Mouse (Mus musculus) liver, embryonic 11.5 days (tissue): ENCODE measurements at regions not wholly inside any gene's neighbourhood (a gene's known extent, or its start where the extent isn't known, plus 50 kb on each side); places are given as distances from the start of the nearest gene placed in this dataset.

Experiments
- ATAC-seq: fragments of 200-750 bp; cut with Nextera tagmentation; replicated peaks from 2 replicates; pipeline ENCODE4 v1.8.0; 2017; ENCODE audit warnings: moderate number of reproducible peaks, mild to moderate bottlenecking, moderate TSS enrichment, moderate library complexity; ENCODE audit not compliant: low FRiP score
- DNase-seq: peaks from one replicate; pipeline ENCODE4 v3.0.0-alpha.2; 2017; ENCODE audit warnings: low spot score
- H3K27ac ChIP-seq: fragments of 300-500 bp; sonication (generic); 2 replicates; pipeline ENCODE4 v1.5.1; 2014; ENCODE audit warnings: mild to moderate bottlenecking, low read depth, low read length, control low read depth
- H3K27me3 ChIP-seq: fragments of 300-500 bp; sonication (generic); replicated peaks from 2 replicates; pipeline ENCODE4 v1.6.1; 2014; ENCODE audit warnings: low read length, mixed read lengths; ENCODE audit not compliant: control insufficient read depth, insufficient read depth
- H3K36me3 ChIP-seq: fragments of 300-500 bp; sonication (generic); 2 replicates; pipeline ENCODE4 v1.6.1; 2014; ENCODE audit warnings: mild to moderate bottlenecking, low read length, moderate library complexity, mixed read lengths; ENCODE audit not compliant: control insufficient read depth, insufficient read depth
- H3K4me1 ChIP-seq: fragments of 300-500 bp; sonication (generic); replicated peaks from 2 replicates; pipeline ENCODE4 v1.6.1; 2014; ENCODE audit warnings: low read length, mixed read lengths; ENCODE audit not compliant: control insufficient read depth, insufficient read depth
- H3K4me2 ChIP-seq: fragments of 300-500 bp; sonication (generic); 2 replicates; pipeline ENCODE4 v1.6.1; 2014; ENCODE audit warnings: mild to moderate bottlenecking, control low read depth, moderate library complexity
- H3K4me3 ChIP-seq: fragments of 300-500 bp; sonication (generic); 2 replicates; pipeline ENCODE4 v1.5.1; 2014; ENCODE audit warnings: low read depth, low read length, control low read depth
- H3K9ac ChIP-seq: fragments of 300-500 bp; sonication (generic); 2 replicates; pipeline ENCODE4 v1.6.1; 2014; ENCODE audit warnings: low read depth, low read length, control low read depth
- H3K9me3 ChIP-seq: fragments of 300-500 bp; sonication (generic); 2 replicates; pipeline ENCODE4 v1.6.1; 2016; ENCODE audit warnings: low read length, inconsistent platforms, mixed read lengths; ENCODE audit not compliant: control insufficient read depth
- WGBS: fragments of 180-500 bp; shearing (Covaris S2); extraction: QIAGEN DNeasy Blood & Tissue Kit; methylation state at CpG from one replicate; pipeline ENCODE4 v1.1.7; 2014; 5-methylcytosine and 5-hydroxymethylcytosine counted together

DNA sequence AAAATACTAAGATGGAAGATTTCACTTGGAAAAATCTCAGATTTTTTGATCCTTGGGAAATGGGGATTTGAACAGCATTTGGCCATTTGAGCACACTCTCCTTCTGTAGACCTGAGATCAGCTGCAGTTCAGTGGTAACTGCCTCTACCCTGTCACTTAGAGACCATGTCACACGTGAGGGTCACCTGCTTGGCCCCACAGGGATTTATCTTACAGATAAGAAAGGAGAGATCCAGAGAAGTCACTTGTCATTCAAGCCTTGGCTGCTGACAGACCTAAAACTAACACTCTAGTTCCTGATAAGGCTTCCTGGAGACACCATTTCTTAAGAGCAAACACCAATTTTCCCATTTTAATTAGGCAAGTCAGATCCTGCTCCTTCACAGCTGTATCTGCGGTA is 270.2 kb downstream of the Epha4 start:
- ATAC-seq: no peak
- H3K27me3 ChIP-seq: no peaks in the 10 kb centered on the region
- H3K4me2 ChIP-seq: no peak overlapping the region
- no peak overlapping the region for H3K27ac ChIP-seq
- 10% methylated on average over 2 of the region's 2 CpGs for WGBS
- no peak for DNase-seq
- no peaks in the 10 kb centered on the region for H3K36me3 ChIP-seq
- H3K4me1 ChIP-seq: no peaks in the 10 kb centered on the region
- no peak overlapping the region for H3K9ac ChIP-seq
- H3K9me3 ChIP-seq: no peaks in the 10 kb centered on the region
- H3K4me3 ChIP-seq: no peak overlapping the region

DNA sequence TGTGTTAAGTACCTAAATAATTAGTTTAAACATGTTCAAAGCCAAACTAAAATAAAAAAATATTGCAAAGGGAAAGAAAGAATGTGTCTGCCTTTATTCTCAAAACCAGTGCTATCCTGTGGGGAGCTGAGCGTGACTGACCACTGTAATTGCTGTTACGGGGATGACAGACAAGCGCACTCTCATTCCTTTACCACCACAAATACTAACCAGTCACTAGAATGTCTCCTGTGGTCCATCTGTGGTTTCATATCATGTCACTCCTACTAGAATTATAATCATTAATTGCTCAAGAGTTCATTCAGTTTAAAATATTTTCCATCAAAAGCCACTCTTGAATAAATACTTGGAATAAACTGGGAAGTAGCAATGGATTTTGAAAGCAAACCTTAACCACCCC is 268.8 kb downstream of the Epha4 start:
- no peak overlapping the region for H3K4me2 ChIP-seq
- no peak overlapping the region for H3K27ac ChIP-seq
- no peaks in the 10 kb centered on the region for H3K27me3 ChIP-seq
- no peak overlapping the region for H3K9ac ChIP-seq
- ATAC-seq (no peak), DNase-seq (no peak)
- H3K4me1 ChIP-seq: no peaks in the 10 kb centered on the region
- H3K9me3 ChIP-seq: no peaks in the 10 kb centered on the region
- 78% methylated on average over 3 of the region's 3 CpGs for WGBS
- no peaks in the 10 kb centered on the region for H3K36me3 ChIP-seq
- H3K4me3 ChIP-seq: no peak overlapping the region

DNA sequence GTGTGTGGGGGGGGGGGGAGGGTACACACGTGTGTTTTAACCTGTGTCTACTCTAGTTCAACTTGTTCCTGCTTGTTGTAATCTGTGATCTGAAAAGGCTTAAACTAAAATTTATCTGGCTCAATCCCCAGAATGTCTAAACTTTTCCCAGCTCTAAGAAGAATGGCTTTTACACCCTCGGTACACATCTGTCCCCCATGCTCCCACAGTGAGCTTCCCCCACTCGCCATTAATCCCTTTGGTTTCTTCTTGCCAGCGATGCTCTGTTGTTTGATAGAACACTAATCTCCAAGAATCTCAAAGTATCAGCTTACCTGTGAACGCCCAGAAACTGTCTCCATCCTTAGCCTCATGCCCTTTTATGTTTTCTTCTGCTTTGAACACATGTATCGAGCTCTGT is 260.6 kb downstream of the Epha4 start:
- WGBS: 74% methylated on average over 6 of the region's 6 CpGs
- Histone ChIP-seq H3K27ac (no peak overlapping the region), H3K4me2 (no peak overlapping the region), H3K27me3 (no peaks in the 10 kb centered on the region), H3K4me1 (no peaks in the 10 kb centered on the region), H3K36me3 (no peaks in the 10 kb centered on the region), H3K9me3 (no peaks in the 10 kb centered on the region), H3K4me3 (no peak overlapping the region), H3K9ac (no peak overlapping the region)
- DNase-seq (no peak), ATAC-seq (no peak)

DNA sequence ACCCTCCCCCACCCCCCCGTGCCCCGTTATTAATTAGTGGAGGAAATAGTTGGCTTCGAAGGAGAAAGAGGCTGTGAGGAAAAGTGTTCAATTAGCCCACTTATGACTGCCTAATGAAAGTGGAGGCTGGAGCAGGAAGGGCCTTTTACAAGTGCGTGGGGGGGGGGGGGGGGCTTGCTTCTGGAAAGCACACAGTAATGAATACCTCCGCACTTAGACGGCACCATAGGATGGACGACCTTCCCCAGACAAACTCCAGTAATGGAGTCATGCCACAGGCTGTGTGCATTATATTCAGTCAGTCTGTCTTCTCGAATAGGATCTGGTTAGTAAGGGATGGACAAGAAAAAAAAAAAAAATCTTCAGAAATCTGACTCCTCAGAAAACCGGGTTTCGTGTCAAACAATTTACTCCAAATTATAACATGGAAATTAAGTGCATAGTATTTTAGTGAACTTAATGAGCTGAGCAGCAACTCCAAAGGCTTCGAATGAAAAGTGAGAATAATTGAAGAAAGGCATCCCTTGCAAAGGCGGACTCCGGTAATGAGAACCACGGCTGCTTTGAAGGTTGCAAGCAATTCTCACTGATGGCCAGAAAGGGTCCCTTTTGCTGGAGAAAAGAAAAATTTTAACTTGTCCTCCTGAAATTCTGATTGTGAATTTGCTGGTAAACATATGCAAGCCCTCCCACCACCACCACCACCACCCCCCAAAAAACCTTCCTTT is 258.6 kb downstream of the Epha4 start:
- H3K27ac ChIP-seq: no peak overlapping the region
- DNase-seq: no peak
- no peaks in the 10 kb centered on the region for H3K27me3 ChIP-seq
- H3K4me2 ChIP-seq: no peak overlapping the region
- H3K36me3 ChIP-seq: no peaks in the 10 kb centered on the region
- no peak overlapping the region for H3K4me3 ChIP-seq
- 75% methylated on average over 14 of the region's 14 CpGs for WGBS
- H3K9ac ChIP-seq: no peak overlapping the region
- no peak for ATAC-seq
- H3K9me3 ChIP-seq: no peaks in the 10 kb centered on the region
- H3K4me1 ChIP-seq: no peaks in the 10 kb centered on the region

DNA sequence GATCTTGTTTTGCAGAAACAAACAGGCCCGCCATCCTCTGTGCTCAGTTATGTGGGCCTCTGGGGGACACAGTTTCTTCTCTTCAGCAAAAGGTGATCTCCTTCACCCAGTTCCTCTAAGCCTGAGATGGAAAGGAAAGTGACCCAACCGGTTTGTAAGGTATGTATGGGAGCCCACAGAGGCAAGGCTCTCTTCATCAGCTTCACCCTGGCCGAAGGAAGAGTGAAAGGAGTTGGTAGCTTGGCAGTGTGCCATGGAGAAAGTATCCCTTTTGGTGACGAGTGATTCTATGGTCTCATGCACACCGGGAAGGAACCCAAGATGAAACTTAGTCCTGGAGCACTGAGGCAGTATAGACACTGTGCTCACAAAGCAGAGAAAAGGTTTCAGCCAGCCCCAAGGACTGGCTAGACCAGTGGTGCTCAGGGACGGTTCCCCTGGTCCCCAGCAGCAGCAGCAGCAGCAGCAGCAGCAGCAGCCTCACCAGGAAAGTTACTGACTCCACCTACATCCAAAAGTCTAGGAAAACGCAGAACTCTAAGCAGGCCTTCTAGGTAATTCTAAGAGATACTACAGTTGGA is 256.1 kb downstream of the Epha4 start:
- DNase-seq (no peak), ATAC-seq (no peak)
- 59% methylated on average over 7 of the region's 7 CpGs for WGBS
- H3K36me3 ChIP-seq: no peaks in the 10 kb centered on the region
- H3K4me1 ChIP-seq: no peaks in the 10 kb centered on the region
- no peaks in the 10 kb centered on the region for H3K27me3 ChIP-seq
- no peak overlapping the region for H3K4me2 ChIP-seq
- no peak overlapping the region for H3K4me3 ChIP-seq
- no peak overlapping the region for H3K27ac ChIP-seq
- H3K9me3 ChIP-seq: no peaks in the 10 kb centered on the region
- no peak overlapping the region for H3K9ac ChIP-seq

DNA sequence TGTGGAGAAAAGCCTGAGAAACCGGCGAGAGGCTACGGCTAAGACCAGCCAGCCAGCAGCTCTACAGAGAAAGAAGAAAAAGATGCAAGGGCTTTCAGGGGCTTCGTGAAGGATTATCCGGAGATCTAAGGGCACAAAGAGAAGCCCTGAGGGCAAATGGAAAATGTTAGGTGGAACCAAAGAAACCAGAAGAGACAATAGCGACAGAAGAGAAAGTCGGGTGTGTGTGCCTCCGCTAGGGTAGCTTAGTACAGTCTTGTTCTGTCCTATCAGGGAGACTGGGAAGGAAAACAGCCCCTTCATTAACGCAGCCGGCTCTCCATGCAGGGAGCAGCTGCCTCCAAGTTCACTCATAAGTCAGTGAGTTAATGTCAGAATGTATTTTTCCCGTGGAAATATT is 255.1 kb downstream of the Epha4 start:
- ATAC-seq: no peak
- Histone ChIP-seq H3K27ac (no peak overlapping the region), H3K4me3 (no peak overlapping the region), H3K36me3 (no peaks in the 10 kb centered on the region), H3K9me3 (no peaks in the 10 kb centered on the region), H3K27me3 (no peaks in the 10 kb centered on the region), H3K4me2 (no peak overlapping the region), H3K9ac (no peak overlapping the region), H3K4me1 (no peaks in the 10 kb centered on the region)
- 79% methylated on average over 11 of the region's 11 CpGs for WGBS
- no peak for DNase-seq

DNA sequence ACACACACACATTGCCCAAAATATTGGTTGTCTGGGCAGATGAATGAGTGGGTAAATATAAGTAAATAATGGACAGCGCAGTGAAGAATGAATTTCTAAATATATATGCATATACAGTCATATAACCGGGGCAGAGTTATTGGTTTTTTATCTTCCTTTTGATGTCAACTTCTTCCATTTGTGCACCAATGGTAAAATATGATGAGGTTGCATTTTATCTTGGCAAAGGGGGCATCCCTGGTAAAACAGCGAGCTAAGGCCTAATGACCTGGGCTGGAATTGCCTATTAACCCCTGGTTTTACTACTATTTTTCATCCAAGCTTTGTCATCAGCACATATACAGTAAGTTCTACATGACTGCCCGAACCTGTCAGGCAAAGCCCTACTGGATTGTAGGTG is 253.2 kb downstream of the Epha4 start:
- Histone ChIP-seq H3K4me2 (no peak overlapping the region), H3K9ac (no peak overlapping the region), H3K4me3 (no peak overlapping the region), H3K4me1 (no peaks in the 10 kb centered on the region), H3K27me3 (no peaks in the 10 kb centered on the region), H3K36me3 (no peaks in the 10 kb centered on the region), H3K9me3 (no peaks in the 10 kb centered on the region), H3K27ac (no peak overlapping the region)
- DNase-seq (no peak), ATAC-seq (no peak)
- 83% methylated on average over 4 of the region's 4 CpGs for WGBS

DNA sequence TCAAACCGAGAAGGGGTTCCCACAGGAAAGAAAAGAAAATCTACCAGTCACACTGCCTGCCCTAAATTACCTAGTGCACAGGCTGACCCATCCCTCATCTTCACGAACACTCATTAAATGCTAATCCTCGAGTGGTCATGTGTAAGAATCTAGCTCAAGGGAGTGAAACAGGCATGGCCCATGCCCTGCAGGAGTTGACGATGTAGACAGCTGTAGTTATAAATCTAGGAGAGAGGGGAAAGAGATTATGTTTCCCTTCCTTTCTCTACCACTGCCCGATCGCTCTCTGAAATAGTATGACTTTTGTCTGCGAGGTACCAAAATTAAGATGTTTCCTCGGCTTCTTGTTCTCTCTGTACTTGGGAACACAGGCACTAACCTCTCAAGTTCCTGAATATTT is 249.2 kb downstream of the Epha4 start:
- Histone ChIP-seq H3K4me2 (no peak overlapping the region), H3K4me3 (no peak overlapping the region), H3K9me3 (no peaks in the 10 kb centered on the region), H3K9ac (no peak overlapping the region), H3K36me3 (no peaks in the 10 kb centered on the region), H3K27ac (no peak overlapping the region), H3K4me1 (no peaks in the 10 kb centered on the region), H3K27me3 (no peaks in the 10 kb centered on the region)
- ATAC-seq: no peak
- no peak for DNase-seq
- 74% methylated on average over 8 of the region's 8 CpGs for WGBS

DNA sequence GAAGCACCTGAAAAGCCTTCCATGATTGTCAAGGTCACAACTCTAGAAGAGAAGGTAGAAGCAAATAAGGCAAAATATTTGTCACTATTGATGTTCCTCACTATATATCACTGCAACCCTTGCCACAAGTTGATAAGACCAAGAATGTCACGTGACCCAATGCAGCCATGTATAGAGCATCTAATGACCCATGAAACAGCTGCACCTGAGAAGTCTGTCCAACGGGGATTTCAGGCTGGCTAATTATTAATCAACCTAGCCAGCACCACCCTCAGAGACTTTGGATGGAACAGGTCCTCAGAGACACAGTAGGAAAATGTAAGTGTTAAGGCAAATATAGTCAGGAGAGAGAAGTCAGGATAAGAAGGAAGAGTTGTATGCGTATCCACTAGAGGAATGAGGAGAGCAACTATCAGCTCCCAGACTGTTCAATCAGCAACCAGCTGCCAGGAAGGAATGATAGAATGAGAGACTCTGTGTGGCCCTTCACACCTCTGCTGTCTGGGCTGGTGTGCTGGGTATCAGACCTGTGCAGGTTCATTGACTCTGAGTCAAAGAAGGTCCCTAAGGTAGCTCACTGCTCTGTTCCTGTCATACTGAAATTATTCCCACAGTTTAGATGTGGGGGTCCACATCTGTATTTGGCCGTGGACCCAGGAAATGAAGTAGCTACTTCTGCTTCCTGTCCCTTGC is 247.4 kb downstream of the Epha4 start:
- no peak for DNase-seq
- 75% methylated on average over 4 of the region's 4 CpGs for WGBS

More for the DNA sequence above, 247.4 kb downstream of the Epha4 start:
- Histone ChIP-seq H3K4me2 (no peak overlapping the region), H3K9ac (no peak overlapping the region), H3K9me3 (no peaks in the 10 kb centered on the region), H3K27ac (no peak overlapping the region), H3K4me3 (no peak overlapping the region), H3K27me3 (no peaks in the 10 kb centered on the region), H3K4me1 (no peaks in the 10 kb centered on the region), H3K36me3 (no peaks in the 10 kb centered on the region)
- no peak for ATAC-seq
